Mouse (Mus musculus) intestine, postnatal 0 days (tissue): ENCODE results near the gene Gcg. TPM values are rescaled to one million over a fixed set of nuclear protein-coding genes. Genes with fewer than 3 reads are reported as not detected.

Source experiments
- ATAC-seq: fragments of 200-750 bp; cut with Nextera tagmentation; 2 replicates; pipeline ENCODE4 v1.8.0; 2017; ENCODE audit warnings: mild to moderate bottlenecking, moderate TSS enrichment, moderate library complexity
- H3K27ac ChIP-seq: fragments of 300-500 bp; sonication (generic); 2 replicates; pipeline ENCODE4 v1.5.1; 2014; ENCODE audit warnings: mild to moderate bottlenecking, low read depth, low read length, moderate library complexity
- H3K27me3 ChIP-seq: fragments of 300-500 bp; sonication (generic); replicated peaks from 2 replicates; pipeline ENCODE4 v1.6.1; 2014; ENCODE audit warnings: low read length, mixed read lengths; ENCODE audit not compliant: control insufficient read depth, insufficient read depth
- H3K36me3 ChIP-seq: fragments of 300-500 bp; sonication (generic); 2 replicates; pipeline ENCODE4 v1.6.1; 2014; ENCODE audit warnings: mild to moderate bottlenecking, moderate library complexity; ENCODE audit not compliant: control insufficient read depth, insufficient read depth
- H3K4me1 ChIP-seq: fragments of 300-500 bp; sonication (generic); replicated peaks from 2 replicates; pipeline ENCODE4 v1.6.1; 2014; ENCODE audit warnings: antibody characterized with exemption, low read length, mixed read lengths; ENCODE audit not compliant: control insufficient read depth, insufficient read depth
- H3K4me2 ChIP-seq: fragments of 300-500 bp; sonication (generic); replicated peaks from 2 replicates; pipeline ENCODE4 v1.6.1; 2014; ENCODE audit warnings: low read depth, mild to moderate bottlenecking, moderate library complexity
- H3K4me3 ChIP-seq: fragments of 300-500 bp; sonication (generic); 2 replicates; pipeline ENCODE4 v1.5.1; 2014; ENCODE audit warnings: low read depth, low read length
- H3K9ac ChIP-seq: fragments of 300-500 bp; sonication (generic); 2 replicates; pipeline ENCODE4 v1.6.1; 2014; ENCODE audit warnings: mild to moderate bottlenecking, low read depth, low read length
- H3K9me3 ChIP-seq: fragments of 300-500 bp; sonication (generic); 2 replicates; pipeline ENCODE4 v1.6.1; 2016; ENCODE audit warnings: mixed run types; ENCODE audit not compliant: control insufficient read depth
- CTCF ChIP-seq: sonication (generic); IDR thresholded peaks from 2 replicates; pipeline ENCODE4 v1.5.1; 2016; ENCODE audit warnings: low read depth, mild to moderate bottlenecking, control low read depth, antibody characterized with exemption, moderate library complexity
- WGBS: fragments of 180-500 bp; shearing (Covaris S2); extraction: QIAGEN DNeasy Blood & Tissue Kit; methylation state at CpG from one replicate; pipeline ENCODE4 v1.1.7; 2014; 5-methylcytosine and 5-hydroxymethylcytosine counted together
- polyA plus RNA-seq: library from polyadenylated mRNA; unstranded; fragments of >200 nt; fragmentation: Nextera tagmentation; extraction: Ambion mirVana; gene quantifications from 2 replicates; pipeline ENCODE4 v1.2.1, GENCODE M21; 2015

The Gcg gene
- polyA plus RNA-seq, 1 experiment from 2014 or later, result 48.5 TPM

DNA sequence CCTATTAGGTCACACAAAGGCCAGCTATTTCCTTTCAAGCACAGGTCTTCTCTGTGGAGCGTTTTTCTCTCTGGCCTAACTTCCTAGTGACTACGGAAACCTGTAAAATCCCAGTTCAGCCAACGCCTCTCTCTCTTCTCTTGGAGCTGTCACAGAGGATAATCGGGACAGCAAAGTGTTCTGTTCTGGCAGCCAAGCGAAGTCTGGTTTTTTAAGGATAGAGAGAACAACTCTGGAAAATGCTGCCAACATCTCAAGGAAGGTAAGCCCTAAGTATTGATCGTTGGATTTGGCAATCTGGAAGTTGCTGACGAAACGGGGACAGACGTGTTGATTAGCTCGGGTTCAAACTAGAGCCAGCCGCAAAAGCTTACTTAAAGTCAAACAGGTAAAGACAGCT, 28.5 kb downstream of the Gcg start:
- no peaks in the 10 kb centered on the region for H3K36me3 ChIP-seq
- no peaks in the 10 kb centered on the region for H3K9me3 ChIP-seq
- no peak overlapping the region for H3K4me3 ChIP-seq
- H3K9ac ChIP-seq, result no peak overlapping the region
- no peak for ATAC-seq
- H3K4me1 ChIP-seq, result no peaks in the 10 kb centered on the region
- H3K27me3 ChIP-seq, result no peaks in the 10 kb centered on the region
- H3K27ac ChIP-seq, result no peak overlapping the region
- H3K4me2 ChIP-seq, result no peak overlapping the region
- TF ChIP-seq CTCF, result no peak
- WGBS, result 80% methylated on average over 11 of the region's 11 CpGs

DNA sequence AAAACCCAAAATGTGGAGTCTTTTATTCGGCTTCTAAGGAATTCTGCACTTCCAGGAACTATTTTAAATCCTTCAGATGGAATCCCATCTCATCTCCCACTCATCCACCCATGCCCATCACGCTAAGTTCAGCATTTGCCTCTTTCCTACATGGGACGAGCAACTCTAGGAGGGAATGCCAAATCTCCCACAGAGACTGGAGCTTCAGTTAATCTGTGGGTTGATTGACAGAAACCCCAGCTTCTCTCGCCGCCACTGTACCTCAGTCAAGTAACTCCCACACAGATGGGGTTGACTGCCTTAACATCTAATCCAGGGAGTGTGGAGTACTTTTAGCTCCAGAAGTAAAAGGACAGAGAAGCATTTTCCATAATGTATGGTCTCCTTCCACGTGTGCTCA, 29.4 kb downstream of the Gcg start:
- Histone ChIP-seq H3K9me3 (no peaks in the 10 kb centered on the region), H3K4me1 (no peaks in the 10 kb centered on the region), H3K27me3 (no peaks in the 10 kb centered on the region), H3K36me3 (no peaks in the 10 kb centered on the region), H3K4me3 (no peak overlapping the region), H3K9ac (no peak overlapping the region), H3K4me2 (no peak overlapping the region), H3K27ac (no peak overlapping the region)
- WGBS, result 84% methylated on average over 6 of the region's 6 CpGs
- no peak for ATAC-seq
- TF ChIP-seq CTCF, result no peak

DNA sequence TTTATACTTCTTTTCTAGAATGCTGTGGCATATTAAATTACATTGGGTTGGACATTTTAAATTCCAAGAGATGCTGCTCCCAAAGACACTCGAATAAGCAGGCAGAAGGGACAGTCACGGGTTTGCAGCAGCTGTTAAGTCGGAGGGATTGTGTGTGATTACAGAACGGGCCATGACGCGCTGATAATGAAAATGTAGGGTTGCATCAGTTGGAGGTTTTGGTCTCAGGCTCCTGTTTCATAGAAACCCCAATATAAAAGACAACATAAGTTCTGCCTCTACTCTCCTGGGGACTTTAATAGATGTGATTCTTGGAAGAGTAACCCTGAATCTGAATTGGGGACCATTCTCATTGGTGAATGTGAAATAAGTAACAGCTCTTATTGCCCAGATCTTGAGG, 33.1 kb downstream of the Gcg start:
- Histone ChIP-seq H3K27ac (no peak overlapping the region), H3K4me2 (no peak overlapping the region), H3K27me3 (no peaks in the 10 kb centered on the region), H3K9ac (no peak overlapping the region), H3K4me3 (no peak overlapping the region), H3K36me3 (no peaks in the 10 kb centered on the region), H3K9me3 (no peaks in the 10 kb centered on the region), H3K4me1 (no peaks in the 10 kb centered on the region)
- no peak for TF ChIP-seq CTCF
- ATAC-seq, result no peak
- 88% methylated on average over 6 of the region's 6 CpGs for WGBS

DNA sequence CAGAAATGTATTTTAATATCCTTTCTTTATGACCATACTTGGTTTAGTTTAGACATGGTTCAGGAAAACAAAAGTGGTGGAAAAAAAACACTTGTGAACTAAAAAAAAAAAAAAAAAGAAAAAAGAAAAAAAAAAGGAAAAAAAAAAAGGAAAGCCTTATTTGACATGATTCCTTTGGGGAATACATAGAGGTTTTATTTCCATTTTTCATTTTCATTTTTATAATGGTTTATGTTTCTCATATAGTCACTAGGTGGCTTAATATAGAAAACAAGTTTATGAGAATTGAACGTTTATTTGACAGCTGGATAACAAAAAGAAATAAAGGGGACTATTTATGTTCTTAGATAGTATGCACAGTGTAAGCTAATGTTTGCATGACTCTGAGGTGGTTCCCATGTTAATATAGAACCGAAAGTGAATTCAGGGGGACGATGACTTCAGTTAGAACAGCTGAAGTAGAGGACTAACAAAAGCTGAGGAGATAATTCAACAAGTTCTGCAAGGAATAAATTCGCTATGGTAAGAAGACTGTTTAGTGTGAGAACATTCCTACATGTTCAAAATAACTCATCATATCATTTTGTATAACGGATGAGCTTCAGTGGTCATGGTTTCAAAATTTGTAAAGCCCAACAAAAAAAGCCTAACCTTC, 33.6 kb downstream of the Gcg start:
- H3K4me2 ChIP-seq, result no peak overlapping the region
- H3K27ac ChIP-seq, result no peak overlapping the region
- H3K4me3 ChIP-seq, result no peak overlapping the region
- no peak for TF ChIP-seq CTCF
- no peaks in the 10 kb centered on the region for H3K36me3 ChIP-seq
- no peak overlapping the region for H3K9ac ChIP-seq
- H3K27me3 ChIP-seq, result no peaks in the 10 kb centered on the region
- whole genome bisulfite sequencing, result 69% methylated on average over 5 of the region's 5 CpGs
- ATAC-seq, result no peak
- no peaks in the 10 kb centered on the region for H3K4me1 ChIP-seq
- H3K9me3 ChIP-seq, result no peaks in the 10 kb centered on the region

DNA sequence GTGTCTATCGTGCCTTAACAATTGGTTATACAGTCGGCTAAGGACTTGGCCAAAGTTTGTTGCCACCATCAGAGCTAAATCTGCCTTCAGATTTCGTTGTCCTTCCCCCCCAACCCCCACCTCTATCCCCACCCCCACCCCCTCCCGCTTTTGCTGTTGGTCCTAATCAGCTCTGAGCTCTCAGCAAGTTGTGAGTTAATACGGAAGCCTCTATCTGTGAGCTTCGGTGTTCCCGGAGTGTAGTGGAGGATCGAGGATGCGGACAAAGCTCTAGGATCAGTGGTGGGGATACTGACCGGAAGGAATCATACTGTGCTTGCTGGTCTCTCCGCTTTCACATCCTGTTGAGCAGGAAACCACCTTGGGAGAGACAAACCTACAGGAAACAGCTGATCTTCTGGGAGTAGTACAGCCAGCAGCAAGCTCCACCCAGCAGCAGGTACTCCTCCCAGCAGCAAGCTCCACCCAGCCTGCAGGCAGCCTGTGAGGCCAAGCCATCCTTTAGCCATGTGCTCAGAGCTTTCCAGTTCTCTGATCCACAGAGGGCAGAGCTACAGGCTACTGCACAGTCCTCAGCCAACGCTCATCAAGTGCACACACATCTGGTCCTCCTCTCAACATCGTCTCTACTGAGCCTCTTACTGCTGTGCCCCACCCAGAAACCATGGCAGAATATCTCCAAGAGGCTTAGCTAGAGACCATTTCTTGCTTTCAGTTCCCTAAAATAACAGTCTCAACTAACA, 42.5 kb downstream of the Gcg start:
- H3K27ac ChIP-seq, result no peak overlapping the region
- no peaks in the 10 kb centered on the region for H3K27me3 ChIP-seq
- WGBS, result 51% methylated on average over 13 of the region's 13 CpGs
- no peak for TF ChIP-seq CTCF
- no peaks in the 10 kb centered on the region for H3K36me3 ChIP-seq
- no peaks in the 10 kb centered on the region for H3K9me3 ChIP-seq
- ATAC-seq, result peak; percentile 70
- no peak overlapping the region for H3K9ac ChIP-seq
- H3K4me1 ChIP-seq, result no peaks in the 10 kb centered on the region
- H3K4me3 ChIP-seq, result peak overlapping the region; percentile 7; the same call in 1 of the 2 replicates
- H3K4me2 ChIP-seq, result peak overlapping the region; percentile 44

DNA sequence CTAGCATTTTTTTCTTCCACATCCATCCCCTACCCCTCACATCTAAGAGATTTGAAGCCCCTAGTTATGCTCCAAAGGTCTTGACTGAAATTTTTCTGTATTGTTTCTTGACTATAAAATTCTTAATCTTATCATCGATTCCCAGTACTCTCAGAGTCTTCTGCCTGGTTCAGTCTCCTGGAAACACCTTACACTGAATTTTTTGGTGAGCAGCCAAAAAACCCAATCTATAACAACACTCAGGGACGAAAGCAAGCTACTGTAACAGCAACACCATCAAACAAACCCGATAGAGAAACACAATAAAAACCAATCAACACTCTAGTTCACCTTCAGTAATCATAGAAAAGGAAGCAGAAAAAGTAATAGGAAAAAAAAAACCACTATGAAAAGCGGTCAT, 43.4 kb downstream of the Gcg start:
- ATAC-seq, result no peak
- H3K36me3 ChIP-seq, result no peaks in the 10 kb centered on the region
- H3K27ac ChIP-seq, result no peak overlapping the region
- no peaks in the 10 kb centered on the region for H3K4me1 ChIP-seq
- H3K27me3 ChIP-seq, result no peaks in the 10 kb centered on the region
- 87% methylated on average over 4 of the region's 4 CpGs for WGBS
- no peak overlapping the region for H3K4me3 ChIP-seq
- no peak overlapping the region for H3K9ac ChIP-seq
- TF ChIP-seq CTCF, result no peak
- H3K4me2 ChIP-seq, result no peak overlapping the region
- no peaks in the 10 kb centered on the region for H3K9me3 ChIP-seq
